Mouse (Mus musculus): Measurements from ENCODE around the gene Cd200r1. TPM values are rescaled to one million over a fixed set of nuclear protein-coding genes. Genes with fewer than 3 reads are reported as not detected.
"Not testable (repeated sequence)": the region's sequence is repeated elsewhere in the genome, so short reads cannot be mapped to it uniquely, and the experiment has no call there.

The Cd200r1 gene
- polyA plus RNA-seq, 1 experiment: 2.7 TPM

DNA sequence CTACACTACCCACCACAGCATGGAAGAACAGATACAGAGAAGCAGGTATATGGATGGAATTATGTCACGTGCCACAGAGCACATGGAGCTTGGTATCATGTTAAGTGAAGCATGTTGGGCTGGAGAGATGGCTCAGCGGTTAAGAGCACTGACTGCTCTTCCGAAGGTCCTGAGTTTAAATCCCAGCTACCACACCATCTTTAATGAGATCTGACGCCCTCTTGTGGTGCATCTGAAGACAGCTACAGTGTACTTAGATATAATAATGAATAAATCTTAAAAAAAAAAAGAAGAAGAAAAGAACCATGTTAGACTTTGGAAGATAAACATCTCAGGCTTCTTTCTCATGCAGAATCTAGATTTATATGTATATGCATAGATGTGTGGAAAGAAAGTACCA is 15.2 kb downstream of the Cd200r1 start:
- WGBS: 75% methylated on average over 4 of the region's 4 CpGs
- H3K4me3 ChIP-seq (replicated peaks; ENCODE audit: extremely low read depth, low read depth, low read length): no peak overlapping the region
- TF ChIP-seq CTCF (IDR thresholded peaks at IDR 0.05; ENCODE audit: insufficient read depth, low read length): no peak
- no peak for TF ChIP-seq POLR2A (IDR thresholded peaks at IDR 0.05; ENCODE audit: borderline replicate concordance, extremely low read depth, low read depth, low read length)
- DNase-seq: no peak
- H3K4me1 ChIP-seq (ENCODE audit: control insufficient read depth, insufficient read depth, low read length): no peaks in the 10 kb centered on the region

DNA sequence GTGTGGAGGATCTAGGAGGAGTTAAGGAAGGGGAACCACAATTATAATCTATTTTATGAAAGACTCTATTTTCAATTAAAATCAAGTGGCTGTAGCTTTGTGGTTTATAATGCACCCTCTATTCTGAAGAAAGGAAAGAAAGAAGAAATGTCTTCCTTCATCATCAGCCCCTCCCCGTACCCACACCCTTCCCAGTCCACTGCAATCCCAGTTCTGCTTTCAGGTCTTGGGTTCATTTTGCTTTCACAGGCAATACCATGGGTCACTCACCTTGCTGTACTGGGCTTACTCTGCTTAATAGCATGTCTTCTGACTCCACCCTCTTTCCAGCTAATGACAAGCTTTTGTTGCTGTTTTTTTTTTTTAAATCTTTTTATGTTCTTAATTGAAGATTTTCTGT is 21.4 kb downstream of the Cd200r1 start:
- 92% methylated on average over 1 of the region's 1 CpGs for WGBS
- no peaks in the 10 kb centered on the region for H3K4me1 ChIP-seq (ENCODE audit: control insufficient read depth, insufficient read depth, low read length)
- DNase-seq: no peak
- no peak for TF ChIP-seq CTCF (IDR thresholded peaks at IDR 0.05; ENCODE audit: insufficient read depth, low read length)
- no peak for TF ChIP-seq POLR2A (IDR thresholded peaks at IDR 0.05; ENCODE audit: borderline replicate concordance, extremely low read depth, low read depth, low read length)
- no peak overlapping the region for H3K4me3 ChIP-seq (replicated peaks; ENCODE audit: extremely low read depth, low read depth, low read length)

DNA sequence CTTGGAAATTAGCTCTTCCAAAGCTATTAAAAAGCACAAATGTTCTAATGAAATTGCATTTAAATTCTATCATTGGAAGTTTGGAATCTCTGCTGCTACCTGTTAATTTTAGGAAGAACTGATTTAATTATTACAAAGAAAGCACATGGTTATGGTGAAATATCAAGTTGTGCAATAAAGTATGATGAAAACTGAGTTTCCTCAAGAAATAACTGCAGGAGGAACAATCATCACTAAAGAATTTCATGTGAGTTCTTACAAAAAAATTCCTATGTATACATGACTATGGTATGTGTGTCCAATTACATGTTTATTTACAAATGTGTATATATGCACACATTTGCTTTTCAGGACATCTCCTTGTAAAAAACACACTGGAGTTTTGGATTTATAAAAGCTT is 28.9 kb downstream of the Cd200r1 start:
- Histone ChIP-seq H3K4me1 (ENCODE audit: control insufficient read depth, insufficient read depth, low read length) (no peaks in the 10 kb centered on the region), H3K4me3 (replicated peaks; ENCODE audit: extremely low read depth, low read depth, low read length) (no peak overlapping the region)
- no peak for DNase-seq
- TF ChIP-seq CTCF (IDR thresholded peaks at IDR 0.05; ENCODE audit: insufficient read depth, low read length) (no peak), POLR2A (IDR thresholded peaks at IDR 0.05; ENCODE audit: borderline replicate concordance, extremely low read depth, low read depth, low read length) (no peak)

- DNase-seq: no peak
- H3K4me1 ChIP-seq (ENCODE audit: control insufficient read depth, insufficient read depth, low read length): no peaks in the 10 kb centered on the region
- H3K4me3 ChIP-seq (replicated peaks; ENCODE audit: extremely low read depth, low read depth, low read length): no peak overlapping the region
- TF ChIP-seq POLR2A (IDR thresholded peaks at IDR 0.05; ENCODE audit: borderline replicate concordance, extremely low read depth, low read depth, low read length) (no peak), CTCF (IDR thresholded peaks at IDR 0.05; ENCODE audit: insufficient read depth, low read length) (no peak)
These were observed 40.4 kb downstream of the Cd200r1 start for GRCm38 (mm10) chr16:44805976-44806375.

GRCm38 (mm10) chr16:44810223-44810622 is 44.7 kb downstream of the Cd200r1 start:
- DNase-seq; H3K4me3 ChIP-seq (replicated peaks; ENCODE audit: extremely low read depth, low read depth, low read length); H3K4me1 ChIP-seq (ENCODE audit: control insufficient read depth, insufficient read depth, low read length): not testable (repeated sequence)
- 94% methylated on average over 4 of the region's 4 CpGs for WGBS

GRCm38 (mm10) chr16:44811544-44811943 is 46.0 kb downstream of the Cd200r1 start, which contains the start of gene Cd200r4:
Cd200r4 (plus strand) TSS chr16:44811733.
- TF ChIP-seq POLR2A (IDR thresholded peaks at IDR 0.05; ENCODE audit: borderline replicate concordance, extremely low read depth, low read depth, low read length) (no peak), CTCF (IDR thresholded peaks at IDR 0.05; ENCODE audit: insufficient read depth, low read length) (no peak)
- no peak within 1 kb of the TSS for H3K4me3 ChIP-seq (replicated peaks; ENCODE audit: extremely low read depth, low read depth, low read length)
- DNase-seq: no peak
- 82% methylated on average over 3 of the region's 3 CpGs for WGBS
- H3K4me1 ChIP-seq (ENCODE audit: control insufficient read depth, insufficient read depth, low read length): no peaks in the 10 kb centered on the region

GRCm38 (mm10) chr16:44812468-44813065 is 47.0 kb downstream of the Cd200r1 start:
- TF ChIP-seq CTCF (IDR thresholded peaks at IDR 0.05; ENCODE audit: insufficient read depth, low read length) (no peak), POLR2A (IDR thresholded peaks at IDR 0.05; ENCODE audit: borderline replicate concordance, extremely low read depth, low read depth, low read length) (no peak)
- Histone ChIP-seq H3K4me3 (replicated peaks; ENCODE audit: extremely low read depth, low read depth, low read length) (no peak overlapping the region), H3K4me1 (ENCODE audit: control insufficient read depth, insufficient read depth, low read length) (no peaks in the 10 kb centered on the region)
- 74% methylated on average over 6 of the region's 6 CpGs for WGBS
- DNase-seq: no peak

DNA sequence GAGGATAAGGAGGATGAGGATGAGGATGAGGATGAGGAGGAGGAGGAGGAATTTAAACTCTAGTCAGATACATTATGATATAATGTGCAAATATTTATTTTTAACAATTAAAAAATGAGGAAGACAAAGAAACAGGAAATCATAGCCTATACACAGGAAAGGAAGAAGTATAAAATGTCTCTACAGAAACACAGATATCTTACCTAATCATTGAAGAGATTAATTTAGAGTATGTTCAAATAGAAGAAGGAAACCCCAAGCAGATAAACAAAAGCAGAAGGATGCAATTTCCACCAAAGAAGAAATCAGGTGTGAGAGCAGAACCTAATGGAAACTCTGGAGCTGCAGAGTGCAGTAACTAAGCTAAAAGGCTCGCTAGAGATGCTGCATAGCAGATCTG is 52.5 kb downstream of the Cd200r1 start:
- Histone ChIP-seq H3K4me3 (replicated peaks; ENCODE audit: extremely low read depth, low read depth, low read length) (no peak overlapping the region), H3K4me1 (ENCODE audit: control insufficient read depth, insufficient read depth, low read length) (no peaks in the 10 kb centered on the region)
- 31% methylated on average over 1 of the region's 1 CpGs for WGBS
- DNase-seq: no peak
- TF ChIP-seq CTCF (IDR thresholded peaks at IDR 0.05; ENCODE audit: insufficient read depth, low read length) (no peak), POLR2A (IDR thresholded peaks at IDR 0.05; ENCODE audit: borderline replicate concordance, extremely low read depth, low read depth, low read length) (no peak)

DNA sequence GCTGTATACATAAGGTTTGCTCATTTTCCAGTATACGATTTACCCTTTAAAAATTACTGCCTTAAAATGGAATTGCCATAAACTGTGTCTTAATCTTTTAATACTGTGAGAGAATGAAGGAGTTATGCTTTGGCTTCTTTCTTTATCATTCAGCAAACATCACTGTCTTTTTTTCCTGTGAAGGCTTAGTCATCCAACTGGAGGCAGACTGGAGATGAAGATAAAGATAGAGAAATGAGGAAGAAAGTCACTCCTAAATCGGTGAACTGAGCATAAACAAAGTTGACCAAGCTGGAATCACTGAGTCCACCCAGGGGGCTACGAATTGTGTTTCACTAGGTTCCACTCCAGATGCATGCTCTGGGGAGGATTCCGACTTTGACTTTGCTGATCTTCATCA is 55.0 kb downstream of the Cd200r1 start:
- no peak for DNase-seq
- H3K4me3 ChIP-seq (replicated peaks; ENCODE audit: extremely low read depth, low read depth, low read length): no peak overlapping the region
- TF ChIP-seq CTCF (IDR thresholded peaks at IDR 0.05; ENCODE audit: insufficient read depth, low read length) (no peak), POLR2A (IDR thresholded peaks at IDR 0.05; ENCODE audit: borderline replicate concordance, extremely low read depth, low read depth, low read length) (no peak)
- no peaks in the 10 kb centered on the region for H3K4me1 ChIP-seq (ENCODE audit: control insufficient read depth, insufficient read depth, low read length)
- WGBS: 71% methylated on average over 4 of the region's 4 CpGs

- 53% methylated on average over 3 of the region's 3 CpGs for WGBS
- TF ChIP-seq POLR2A (IDR thresholded peaks at IDR 0.05; ENCODE audit: borderline replicate concordance, extremely low read depth, low read depth, low read length) (no peak), CTCF (IDR thresholded peaks at IDR 0.05; ENCODE audit: insufficient read depth, low read length) (no peak)
- Histone ChIP-seq H3K4me3 (replicated peaks; ENCODE audit: extremely low read depth, low read depth, low read length) (no peak overlapping the region), H3K4me1 (ENCODE audit: control insufficient read depth, insufficient read depth, low read length) (no peaks in the 10 kb centered on the region)
- no peak for DNase-seq
These were observed 66.8 kb downstream of the Cd200r1 start for GRCm38 (mm10) chr16:44832286-44832685.

DNA sequence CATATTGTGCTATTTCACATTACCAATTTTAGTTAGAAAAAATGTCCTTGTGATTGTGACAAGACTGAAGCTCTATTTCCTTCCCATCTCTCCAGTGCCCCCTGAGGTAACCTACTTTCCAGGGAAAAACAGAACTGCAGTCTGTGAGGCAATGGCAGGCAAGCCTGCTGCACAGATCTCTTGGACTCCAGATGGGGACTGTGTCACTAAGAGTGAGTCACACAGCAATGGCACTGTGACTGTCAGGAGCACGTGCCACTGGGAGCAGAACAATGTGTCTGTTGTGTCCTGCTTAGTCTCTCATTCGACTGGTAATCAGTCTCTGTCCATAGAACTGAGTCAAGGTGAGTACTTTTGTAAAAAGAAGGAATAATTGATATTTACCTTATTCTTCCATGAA is 67.7 kb downstream of the Cd200r1 start:
- not testable (repeated sequence) for DNase-seq; H3K4me3 ChIP-seq (replicated peaks; ENCODE audit: extremely low read depth, low read depth, low read length); H3K4me1 ChIP-seq (ENCODE audit: control insufficient read depth, insufficient read depth, low read length)
- 40% methylated on average over 2 of the region's 2 CpGs for WGBS

Other genes with a start within 250 kb of the Cd200r1 start
- 22.2 and 23.4 TPM in 2 replicates for gene Boc, start 206.8 kb upstream of the Cd200r1 start, polyA plus RNA-seq (2012; rRNA removed)
- 3.1 and 3.2 TPM in 2 replicates for gene Nepro, start 41.4 kb upstream of the Cd200r1 start, polyA plus RNA-seq (2012; rRNA removed)
- gene Gtpbp8, start 19.4 kb upstream of the Cd200r1 start, polyA plus RNA-seq (2012; rRNA removed): 4.2 and 6.5 TPM in 2 replicates
- gene Cd200r4, start 46.0 kb downstream of the Cd200r1 start, polyA plus RNA-seq (2012; rRNA removed): 3.0 and 6.9 TPM in 2 replicates
- gene Cd200r2, start 101.4 kb downstream of the Cd200r1 start, polyA plus RNA-seq (2012; rRNA removed): 0.11 TPM in 1 of 2 replicates, not detected in the other
- 0.19 and 0.38 TPM in 2 replicates for gene Cd200r3, start 177.9 kb downstream of the Cd200r1 start, polyA plus RNA-seq (2012; rRNA removed)

All from lung, adult 2 months (tissue).